Mouse (Mus musculus) lung, postnatal 0 days (tissue): Measurements from ENCODE around the gene Olfr483.

Source experiments
- CTCF ChIP-seq: IDR thresholded peaks from 2 replicates; pipeline ENCODE4 v1.5.1; 2016; ENCODE audit warnings: antibody characterized with exemption, mild to moderate bottlenecking
- EP300 ChIP-seq: IDR thresholded peaks from 2 replicates; pipeline ENCODE4 v1.6.1; 2016; ENCODE audit warnings: antibody characterized with exemption, mild to moderate bottlenecking, control low read depth

DNA sequence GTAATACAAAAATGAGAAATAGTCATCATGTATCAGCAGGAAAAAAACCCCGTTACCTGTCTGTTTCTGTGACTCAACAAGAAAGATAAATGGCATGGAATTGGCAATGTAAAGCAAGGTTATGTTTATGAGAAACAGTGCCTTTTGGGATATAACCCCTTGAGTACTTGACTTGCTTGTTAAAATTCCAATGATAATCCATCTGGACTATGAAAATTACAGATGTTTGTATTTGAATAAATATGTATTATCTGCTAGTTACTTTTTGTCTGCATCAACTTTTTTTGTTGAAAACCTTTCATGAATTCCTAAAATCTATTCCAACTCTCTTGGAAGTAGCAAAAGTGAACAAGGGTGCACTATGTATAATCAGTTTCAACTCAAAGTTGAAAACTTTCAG, 33.4 kb upstream of the Olfr483 start, which contains the start of gene Olfr480:
- no peak for TF ChIP-seq EP300
- no peak for TF ChIP-seq CTCF
